Mouse (Mus musculus): ENCODE data around the gene Angptl8.
"Not testable (repeated sequence)": the region's sequence is repeated elsewhere in the genome, so short reads cannot be mapped to it uniquely, and the experiment has no call there.

Angptl8 gene

GRCm38 (mm10) chr9:21842391-21842790 lies 7.1 kb downstream of the Angptl8 start:
- in situ Hi-C loops (cut with MboI; ENCODE audit: low pct_unique_long_range_greater_than_20kb in 1 of 2, low sequenced_read_pairs in 2 of 2, unreplicated experiment in 1 of 2) = no loop called here

- in situ Hi-C loops (cut with MboI; ENCODE audit: low pct_unique_long_range_greater_than_20kb in 1 of 2, low sequenced_read_pairs in 2 of 2, unreplicated experiment in 1 of 2) = no loop called here
These were observed 7.8 kb downstream of the Angptl8 start for GRCm38 (mm10) chr9:21843086-21843485.

- in situ Hi-C loops (cut with MboI; ENCODE audit: low pct_unique_long_range_greater_than_20kb in 1 of 2, low sequenced_read_pairs in 2 of 2, unreplicated experiment in 1 of 2) = no loop called here
These were observed 10.2 kb downstream of the Angptl8 start for GRCm38 (mm10) chr9:21845381-21846080.

- in situ Hi-C loops (cut with MboI; ENCODE audit: low pct_unique_long_range_greater_than_20kb in 1 of 2, low sequenced_read_pairs in 2 of 2, unreplicated experiment in 1 of 2) = no loop called here
These were observed 11.5 kb downstream of the Angptl8 start for GRCm38 (mm10) chr9:21846755-21847341.

GRCm38 (mm10) chr9:21847425-21847824 lies 12.1 kb downstream of the Angptl8 start:
- in situ Hi-C loops (cut with MboI; ENCODE audit: low pct_unique_long_range_greater_than_20kb in 1 of 2, low sequenced_read_pairs in 2 of 2, unreplicated experiment in 1 of 2) = no loop called here

GRCm38 (mm10) chr9:21847926-21848325 lies 12.6 kb downstream of the Angptl8 start:
- in situ Hi-C loops (cut with MboI; ENCODE audit: low pct_unique_long_range_greater_than_20kb in 1 of 2, low sequenced_read_pairs in 2 of 2, unreplicated experiment in 1 of 2) = no loop called here

GRCm38 (mm10) chr9:21849691-21850677 lies 14.7 kb downstream of the Angptl8 start:
- in situ Hi-C loops (cut with MboI; ENCODE audit: low pct_unique_long_range_greater_than_20kb in 1 of 2, low sequenced_read_pairs in 2 of 2, unreplicated experiment in 1 of 2) = no loop called here

GRCm38 (mm10) chr9:21851084-21851483 lies 15.8 kb downstream of the Angptl8 start:
- in situ Hi-C loops (cut with MboI; ENCODE audit: low pct_unique_long_range_greater_than_20kb in 1 of 2, low sequenced_read_pairs in 2 of 2, unreplicated experiment in 1 of 2) = no loop called here

GRCm38 (mm10) chr9:21852128-21853091 lies 17.1 kb downstream of the Angptl8 start, which contains the start of gene Dock6:
Gene Dock6, minus strand, starts transcription at chr9:21852635.
- in situ Hi-C loops (cut with MboI; ENCODE audit: low pct_unique_long_range_greater_than_20kb in 1 of 2, low sequenced_read_pairs in 2 of 2, unreplicated experiment in 1 of 2) = no loop called here

GRCm38 (mm10) chr9:21853961-21854360 lies 18.7 kb downstream of the Angptl8 start:
- in situ Hi-C loops (cut with MboI; ENCODE audit: low pct_unique_long_range_greater_than_20kb in 1 of 2, low sequenced_read_pairs in 2 of 2, unreplicated experiment in 1 of 2) = no loop called here

GRCm38 (mm10) chr9:21854894-21855293 lies 19.6 kb downstream of the Angptl8 start:
- in situ Hi-C loops (cut with MboI; ENCODE audit: low pct_unique_long_range_greater_than_20kb in 1 of 2, low sequenced_read_pairs in 2 of 2, unreplicated experiment in 1 of 2) = no loop called here

GRCm38 (mm10) chr9:21857501-21857900 lies 22.2 kb downstream of the Angptl8 start:
- in situ Hi-C loops (cut with MboI; ENCODE audit: low pct_unique_long_range_greater_than_20kb in 1 of 2, low sequenced_read_pairs in 2 of 2, unreplicated experiment in 1 of 2) = no loop called here

- in situ Hi-C loops (cut with MboI; ENCODE audit: low pct_unique_long_range_greater_than_20kb in 1 of 2, low sequenced_read_pairs in 2 of 2, unreplicated experiment in 1 of 2) = no loop called here
These were observed 22.8 kb downstream of the Angptl8 start for GRCm38 (mm10) chr9:21858084-21858483.

- in situ Hi-C loops (cut with MboI; ENCODE audit: low pct_unique_long_range_greater_than_20kb in 1 of 2, low sequenced_read_pairs in 2 of 2, unreplicated experiment in 1 of 2) = no loop called here
These were observed 24.3 kb downstream of the Angptl8 start for GRCm38 (mm10) chr9:21859606-21860005.

- in situ Hi-C loops (cut with MboI; ENCODE audit: low pct_unique_long_range_greater_than_20kb in 1 of 2, low sequenced_read_pairs in 2 of 2, unreplicated experiment in 1 of 2) = not testable (repeated sequence)
These were observed 25.0 kb downstream of the Angptl8 start for GRCm38 (mm10) chr9:21860349-21860748.

- in situ Hi-C loops (cut with MboI; ENCODE audit: low pct_unique_long_range_greater_than_20kb in 1 of 2, low sequenced_read_pairs in 2 of 2, unreplicated experiment in 1 of 2) = no loop called here
These were observed 26.9 kb downstream of the Angptl8 start for GRCm38 (mm10) chr9:21862181-21862580.

GRCm38 (mm10) chr9:21865673-21866398 lies 30.5 kb downstream of the Angptl8 start:
- in situ Hi-C loops (cut with MboI; ENCODE audit: low pct_unique_long_range_greater_than_20kb in 1 of 2, low sequenced_read_pairs in 2 of 2, unreplicated experiment in 1 of 2) = no loop called here

All from mouse embryonic stem cell (cell line).